Mouse (Mus musculus): ENCODE measurements around the gene Cracr2a. TPM values are rescaled to one million over a fixed set of nuclear protein-coding genes. Genes with fewer than 3 reads are reported as not detected.
A peak's percentile ranks its signal among the peaks of the same experiment; 100 is the strongest.

Gene Cracr2a
- polyA plus RNA-seq, 1 experiment from 2014 or later = 2.8 TPM

DNA sequence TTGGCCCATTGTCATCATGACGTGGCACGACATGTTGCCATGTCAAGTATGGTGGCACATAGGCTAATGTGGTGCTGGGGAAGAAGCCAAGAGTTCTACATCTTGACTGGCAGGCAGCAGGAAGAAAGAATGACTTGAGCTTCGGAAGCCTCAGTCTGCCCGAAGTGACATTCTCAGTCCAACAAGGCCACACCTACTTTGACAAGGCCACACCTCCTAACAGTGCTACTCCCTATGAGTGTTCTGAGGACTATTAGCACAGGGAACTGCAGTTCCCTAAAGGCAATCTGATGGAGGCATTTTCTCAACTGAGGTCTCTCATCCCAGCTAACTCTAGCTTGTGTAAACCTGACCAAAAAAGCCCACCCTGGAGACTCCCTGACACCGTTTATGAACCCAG is 21.5 kb upstream of the Cracr2a start:
- peaks cover 4% of the 10 kb centered on the region; the same call in 1 of the 2 replicates for H3K4me1 ChIP-seq (ENCODE audit: insufficient read depth)
- H3K36me3 ChIP-seq (ENCODE audit: insufficient read depth) = no peaks in the 10 kb centered on the region
- peak; percentile 36; the same call in 1 of the 2 replicates for ATAC-seq (ENCODE audit: insufficient read depth)
- no peaks in the 10 kb centered on the region for H3K9me3 ChIP-seq (ENCODE audit: low read depth, low read length)
- no peak overlapping the region for H3K9ac ChIP-seq
- WGBS = 50% methylated on average over 5 of the region's 5 CpGs
- TF ChIP-seq CTCF (IDR thresholded peaks at IDR 0.05; ENCODE audit: low read depth) = no peak
- no peak for DNase-seq
- no peak overlapping the region for H3K4me2 ChIP-seq
- no peak overlapping the region for H3K4me3 ChIP-seq (ENCODE audit: low read depth, low read length)
- H3K27ac ChIP-seq (ENCODE audit: low read depth) = no peak overlapping the region
- no peaks in the 10 kb centered on the region for H3K27me3 ChIP-seq (ENCODE audit: insufficient read depth, low read length)

DNA sequence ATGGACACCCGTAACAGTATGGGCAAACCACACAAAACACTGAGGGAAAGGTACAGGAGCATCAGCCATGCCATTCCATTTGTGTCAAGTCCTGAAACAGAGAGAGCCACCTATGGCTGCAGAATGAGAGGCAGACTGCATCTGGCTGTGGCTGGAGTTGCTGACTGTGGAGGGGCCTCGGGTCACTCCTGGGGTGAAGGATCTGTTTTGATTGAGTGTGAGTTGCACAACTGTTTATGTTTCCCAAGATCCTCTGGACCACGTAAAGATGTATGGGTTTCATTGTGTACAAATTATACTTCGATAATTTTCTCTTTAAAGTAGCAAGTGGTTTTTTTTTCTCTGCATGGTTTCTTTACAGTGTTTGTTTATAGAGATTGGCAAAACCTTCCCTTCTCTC is 20.6 kb upstream of the Cracr2a start:
- H3K36me3 ChIP-seq (ENCODE audit: insufficient read depth) = no peaks in the 10 kb centered on the region
- DNase-seq (peak; percentile 63), ATAC-seq (ENCODE audit: insufficient read depth) (peak; percentile 61; the same call in 1 of the 2 replicates)
- H3K27ac ChIP-seq (ENCODE audit: low read depth) = no peak overlapping the region
- H3K4me3 ChIP-seq (ENCODE audit: low read depth, low read length) = no peak overlapping the region
- no peak overlapping the region for H3K4me2 ChIP-seq
- no peak for TF ChIP-seq CTCF (IDR thresholded peaks at IDR 0.05; ENCODE audit: low read depth)
- no peaks in the 10 kb centered on the region for H3K27me3 ChIP-seq (ENCODE audit: insufficient read depth, low read length)
- H3K9me3 ChIP-seq (ENCODE audit: low read depth, low read length) = no peaks in the 10 kb centered on the region
- WGBS = 28% methylated on average over 4 of the region's 4 CpGs
- peaks cover 4% of the 10 kb centered on the region; the same call in 1 of the 2 replicates for H3K4me1 ChIP-seq (ENCODE audit: insufficient read depth)
- H3K9ac ChIP-seq = no peak overlapping the region

DNA sequence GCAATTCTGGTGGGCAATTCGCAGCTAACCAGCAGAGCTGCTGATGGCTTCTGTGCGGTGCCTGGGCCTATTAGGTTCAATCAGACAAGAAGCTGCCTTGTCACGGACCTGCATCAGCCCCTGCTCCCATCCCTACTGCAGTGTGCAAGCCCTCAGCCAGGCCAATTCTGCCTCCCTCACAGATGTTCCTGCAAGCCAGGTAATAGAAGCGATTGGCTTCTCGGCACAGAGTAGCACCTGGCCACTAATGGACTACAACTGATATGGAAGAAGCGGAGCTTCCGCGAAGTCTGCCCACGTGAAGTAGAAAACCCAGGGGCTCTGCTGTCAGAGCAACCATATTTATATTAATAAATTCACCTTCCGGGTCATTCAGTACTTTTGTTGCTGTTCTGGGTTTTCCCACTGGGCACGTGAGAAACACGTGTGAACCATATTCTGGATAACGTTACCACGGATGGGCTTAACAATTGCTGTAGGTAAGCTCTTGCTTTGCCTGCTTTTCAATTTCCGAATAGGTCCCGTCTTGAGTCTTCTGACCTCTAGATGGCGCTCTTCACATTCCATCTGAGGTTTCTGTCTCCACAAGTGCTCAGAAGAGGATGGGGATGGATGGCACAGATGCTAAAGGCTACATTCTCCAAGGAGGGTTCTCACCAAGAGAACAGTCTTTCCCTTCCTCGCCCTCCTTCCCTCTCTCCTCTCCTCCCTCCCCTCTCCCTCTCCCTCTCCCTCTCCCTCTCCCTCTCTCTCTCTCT is 19.3 kb upstream of the Cracr2a start:
- H3K4me2 ChIP-seq = no peak overlapping the region
- H3K9ac ChIP-seq = no peak overlapping the region
- TF ChIP-seq CTCF (IDR thresholded peaks at IDR 0.05; ENCODE audit: low read depth) = peak; percentile 87
- peak; percentile 47; the same call in 1 of the 2 replicates for ATAC-seq (ENCODE audit: insufficient read depth)
- H3K27me3 ChIP-seq (ENCODE audit: insufficient read depth, low read length) = no peaks in the 10 kb centered on the region
- WGBS = 36% methylated on average over 18 of the region's 18 CpGs
- H3K4me1 ChIP-seq (ENCODE audit: insufficient read depth) = peaks cover 4% of the 10 kb centered on the region; the same call in 1 of the 2 replicates
- H3K27ac ChIP-seq (ENCODE audit: low read depth) = no peak overlapping the region
- DNase-seq = peak; percentile 95
- H3K36me3 ChIP-seq (ENCODE audit: insufficient read depth) = no peaks in the 10 kb centered on the region
- H3K4me3 ChIP-seq (ENCODE audit: low read depth, low read length) = no peak overlapping the region
- no peaks in the 10 kb centered on the region for H3K9me3 ChIP-seq (ENCODE audit: low read depth, low read length)

DNA sequence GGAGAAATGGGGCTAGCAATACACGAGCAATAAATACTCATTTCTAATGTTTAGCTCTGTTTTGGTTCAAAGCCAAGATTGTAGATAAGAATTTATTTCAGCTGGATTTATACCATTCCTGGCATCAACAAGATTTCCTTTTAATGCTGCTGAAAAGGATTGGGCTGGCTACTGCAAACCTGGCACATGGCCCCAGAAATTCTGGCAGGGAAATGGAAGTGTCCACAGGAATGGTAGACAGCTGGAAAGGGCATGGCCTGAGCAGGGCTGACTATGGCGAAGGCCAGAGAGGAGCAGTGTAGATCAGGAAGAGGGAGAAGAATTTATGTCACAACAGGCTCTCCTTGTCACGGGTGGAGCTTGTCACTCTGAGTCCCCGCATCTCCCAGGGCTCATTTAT is 14.5 kb upstream of the Cracr2a start:
- Histone ChIP-seq H3K4me3 (ENCODE audit: low read depth, low read length) (no peak overlapping the region), H3K9me3 (ENCODE audit: low read depth, low read length) (no peaks in the 10 kb centered on the region), H3K4me1 (ENCODE audit: insufficient read depth) (no peaks in the 10 kb centered on the region), H3K4me2 (no peak overlapping the region), H3K9ac (no peak overlapping the region), H3K27ac (ENCODE audit: low read depth) (no peak overlapping the region; the same call in 1 of the 2 replicates), H3K36me3 (ENCODE audit: insufficient read depth) (no peaks in the 10 kb centered on the region), H3K27me3 (ENCODE audit: insufficient read depth, low read length) (no peaks in the 10 kb centered on the region)
- ATAC-seq (ENCODE audit: insufficient read depth) (peak; percentile 93), DNase-seq (peak; percentile 94)
- TF ChIP-seq CTCF (IDR thresholded peaks at IDR 0.05; ENCODE audit: low read depth) = no peak
- 28% methylated on average over 4 of the region's 4 CpGs for WGBS

DNA sequence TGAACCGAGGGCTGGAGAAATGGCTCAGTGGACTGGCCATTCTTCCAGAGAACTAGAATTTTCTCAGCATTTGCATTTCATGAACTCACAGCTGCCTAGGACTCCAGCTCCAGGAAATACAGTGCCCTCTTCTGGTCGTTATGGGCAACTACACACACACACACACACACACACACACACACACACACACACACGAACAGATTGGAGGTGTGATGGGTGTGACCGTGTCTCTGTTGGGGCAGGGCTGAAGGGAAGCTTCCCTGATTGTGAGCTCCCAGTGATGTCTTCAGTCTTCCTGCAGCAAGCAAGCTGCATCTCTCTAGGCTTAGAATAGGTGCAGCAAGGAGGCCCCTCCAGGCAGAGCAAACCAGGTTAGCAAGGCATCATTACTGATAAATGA is 8.2 kb upstream of the Cracr2a start:
- peak; percentile 22; the same call in 1 of the 2 replicates for TF ChIP-seq CTCF (IDR thresholded peaks at IDR 0.05; ENCODE audit: low read depth)
- Histone ChIP-seq H3K27me3 (ENCODE audit: insufficient read depth, low read length) (no peaks in the 10 kb centered on the region), H3K4me3 (ENCODE audit: low read depth, low read length) (no peak overlapping the region), H3K27ac (ENCODE audit: low read depth) (no peak overlapping the region), H3K9me3 (ENCODE audit: low read depth, low read length) (0 out of 2 replicates have a peak, but pooled peaks cover 5% of the 10 kb centered on the region), H3K4me2 (no peak overlapping the region), H3K9ac (no peak overlapping the region), H3K4me1 (ENCODE audit: insufficient read depth) (0 out of 2 replicates have a peak, but pooled peaks cover 6% of the 10 kb centered on the region), H3K36me3 (ENCODE audit: insufficient read depth) (no peaks in the 10 kb centered on the region)
- no peak for ATAC-seq (ENCODE audit: insufficient read depth)
- WGBS = 81% methylated on average over 4 of the region's 4 CpGs
- no peak for DNase-seq

DNA sequence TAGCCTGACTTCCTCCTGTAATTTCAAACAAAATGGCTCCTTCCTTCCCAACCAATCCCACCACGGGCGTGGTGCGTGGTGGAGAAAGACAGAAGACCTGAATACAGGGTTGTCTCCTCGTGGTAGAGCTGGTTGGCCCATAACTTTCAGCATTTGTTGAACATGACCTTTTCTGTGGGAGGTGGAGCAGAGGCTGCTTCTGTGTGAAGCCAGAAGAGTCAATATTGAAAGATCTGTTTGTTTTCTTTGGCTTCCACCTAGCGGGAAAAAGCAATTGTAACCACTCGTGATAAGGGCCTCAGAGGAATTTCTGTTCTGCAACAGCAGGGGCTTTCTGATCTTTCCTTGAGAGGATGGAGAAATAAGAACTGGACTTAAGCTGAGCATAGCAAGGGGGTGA is 5.6 kb upstream of the Cracr2a start:
- 0 out of 2 replicates have a peak, but pooled peaks cover 5% of the 10 kb centered on the region for H3K9me3 ChIP-seq (ENCODE audit: low read depth, low read length)
- 0 out of 2 replicates have a peak, but pooled peaks cover 6% of the 10 kb centered on the region for H3K4me1 ChIP-seq (ENCODE audit: insufficient read depth)
- no peak overlapping the region for H3K9ac ChIP-seq
- DNase-seq (peak; percentile 41), ATAC-seq (ENCODE audit: insufficient read depth) (peak; percentile 65; the same call in 1 of the 2 replicates)
- 0 out of 2 replicates have a peak, but pooled peaks have one; percentile 6 for TF ChIP-seq CTCF (IDR thresholded peaks at IDR 0.05; ENCODE audit: low read depth)
- 40% methylated on average over 6 of the region's 6 CpGs for WGBS
- no peaks in the 10 kb centered on the region for H3K27me3 ChIP-seq (ENCODE audit: insufficient read depth, low read length)
- H3K4me2 ChIP-seq = no peak overlapping the region
- H3K36me3 ChIP-seq (ENCODE audit: insufficient read depth) = no peaks in the 10 kb centered on the region
- H3K4me3 ChIP-seq (ENCODE audit: low read depth, low read length) = no peak overlapping the region
- H3K27ac ChIP-seq (ENCODE audit: low read depth) = no peak overlapping the region

DNA sequence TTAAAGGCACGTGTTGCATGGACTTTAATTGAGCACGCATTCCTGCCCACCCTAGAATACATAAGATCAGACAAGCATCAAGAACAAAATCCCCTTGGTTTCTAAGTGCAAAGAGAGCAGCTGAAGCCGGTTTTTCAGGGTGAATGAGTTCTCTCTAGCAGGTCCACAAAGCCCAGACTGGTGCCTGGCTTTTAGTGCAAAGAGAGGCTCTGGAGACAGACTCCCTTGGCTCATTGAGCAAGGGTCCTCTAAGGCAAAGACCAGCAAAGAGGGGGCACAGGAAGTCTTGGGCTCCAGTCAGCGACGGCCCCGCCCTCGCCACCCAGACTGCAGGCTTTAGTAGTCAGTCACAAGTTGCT is 287 bp upstream of the Cracr2a start:
- Histone ChIP-seq H3K27ac (ENCODE audit: low read depth) (peak overlapping the region; percentile 83), H3K9ac (peak overlapping the region; percentile 59)
- 6% methylated on average over 7 of the region's 7 CpGs for WGBS

More for the DNA sequence above, 287 bp upstream of the Cracr2a start:
- TF ChIP-seq CTCF (IDR thresholded peaks at IDR 0.05; ENCODE audit: low read depth) = no peak
- no peaks in the 10 kb centered on the region for H3K27me3 ChIP-seq (ENCODE audit: insufficient read depth, low read length)
- ATAC-seq (ENCODE audit: insufficient read depth) (no peak), DNase-seq (no peak)
- H3K36me3 ChIP-seq (ENCODE audit: insufficient read depth) = no peaks in the 10 kb centered on the region
- H3K9me3 ChIP-seq (ENCODE audit: low read depth, low read length) = no peaks in the 10 kb centered on the region
- peak overlapping the region; percentile 87 for H3K4me2 ChIP-seq
- H3K4me1 ChIP-seq (ENCODE audit: insufficient read depth) = no peaks in the 10 kb centered on the region
- peak overlapping the region; percentile 53 for H3K4me3 ChIP-seq (ENCODE audit: low read depth, low read length)

Data from lung, embryonic 14.5 days (tissue).